Mouse (Mus musculus) MEL (cell line): ENCODE data around the gene Poln.

ENCODE experiments used
- CHD2 ChIP-seq: IDR thresholded peaks from 2 replicates; pipeline ENCODE4 v1.6.1; 2011; ENCODE audit warnings: low read length, improper control_type of control experiment
- CTCF ChIP-seq, 3 experiments: IDR thresholded peaks in 2 of 3; conservative IDR thresholded peaks in 1 of 3; 2 replicates each; pipeline ENCODE4 v1.5.1; 2011 to 2012; ENCODE audit warnings: low read length in 3 of 3, low read depth in 2 of 3, mild to moderate bottlenecking in 2 of 3, improper control_type of control experiment in 1 of 3, inconsistent platforms in 1 of 3, mixed read lengths in 1 of 3, moderate library complexity in 1 of 3; ENCODE audit not compliant: control insufficient read depth in 1 of 3, insufficient read depth in 1 of 3, poor library complexity in 1 of 3, severe bottlenecking in 1 of 3
- EP300 ChIP-seq, 2 experiments: IDR thresholded peaks; 2 replicates each; pipeline ENCODE4 v1.6.1; 2011; ENCODE audit warnings: improper control_type of control experiment in 2 of 2, low read length in 2 of 2, low read depth in 1 of 2, mild to moderate bottlenecking in 1 of 2
- HCFC1 ChIP-seq: IDR thresholded peaks from 2 replicates; pipeline ENCODE4 v1.6.1; 2012; ENCODE audit warnings: low read depth, mild to moderate bottlenecking, inconsistent platforms, low read length, improper control_type of control experiment, moderate library complexity
- KAT2A ChIP-seq: conservative IDR thresholded peaks from 2 replicates; pipeline ENCODE4 v1.6.1; 2012; ENCODE audit warnings: low read depth, low read length, improper control_type of control experiment, inconsistent platforms
- NRF1 ChIP-seq: IDR thresholded peaks from 2 replicates; pipeline ENCODE4 v1.6.1; 2014; ENCODE audit warnings: low read depth, mild to moderate bottlenecking, inconsistent platforms, low read length, improper control_type of control experiment, moderate library complexity; ENCODE audit not compliant: poor library complexity, insufficient read depth, severe bottlenecking
- POLR2A ChIP-seq, 2 experiments: IDR thresholded peaks; 2 replicates each; pipeline ENCODE4 v1.6.1; 2011 to 2012; ENCODE audit warnings: low read length in 2 of 2, mild to moderate bottlenecking in 2 of 2, control low read depth in 1 of 2, improper control_type of control experiment in 1 of 2, low read depth in 1 of 2, moderate library complexity in 1 of 2; ENCODE audit not compliant: control insufficient read depth in 1 of 2, insufficient read depth in 1 of 2, poor library complexity in 1 of 2
- POLR2AphosphoS5 ChIP-seq: IDR thresholded peaks from 2 replicates; pipeline ENCODE4 v1.6.1; 2012; ENCODE audit warnings: low read depth, borderline replicate concordance, mild to moderate bottlenecking, inconsistent platforms, low read length, moderate library complexity, mixed read lengths
- SMC3 ChIP-seq: IDR thresholded peaks from 2 replicates; pipeline ENCODE4 v1.6.1; 2011; ENCODE audit warnings: low read depth, low read length, improper control_type of control experiment
- TAL1 ChIP-seq: IDR thresholded peaks from 2 replicates; pipeline ENCODE4 v1.6.1; 2012; ENCODE audit warnings: mild to moderate bottlenecking, inconsistent platforms, low read length, moderate library complexity, mixed read lengths
- ZMIZ1 ChIP-seq: IDR thresholded peaks from 2 replicates; pipeline ENCODE4 v1.6.1; 2012; ENCODE audit warnings: low read depth, mild to moderate bottlenecking, inconsistent platforms, low read length, improper control_type of control experiment, moderate library complexity
- ZNF384 ChIP-seq: IDR thresholded peaks from 2 replicates; pipeline ENCODE4 v1.6.1; 2012; ENCODE audit warnings: low read depth, mild to moderate bottlenecking, inconsistent platforms, low read length, improper control_type of control experiment

GRCm38 (mm10) chr5:34168950-34169891, at the start of gene Poln, which contains the start of gene Haus3:
- TF ChIP-seq ZMIZ1 (peak; percentile 95), POLR2A (IDR thresholded peaks at IDR 0.05; ENCODE audit: control insufficient read depth in 1 of 2, insufficient read depth in 1 of 2, low read depth in 1 of 2, low read length in 2 of 2, poor library complexity in 1 of 2) (peak; percentile 87 to 97), SMC3 (no peak), CTCF (IDR thresholded peaks at IDR 0.05 in 2 of 3, conservative IDR thresholded peaks at IDR 0.05 in 1 of 3; ENCODE audit: control insufficient read depth in 1 of 3, insufficient read depth in 1 of 3, low read depth in 2 of 3, low read length in 3 of 3, poor library complexity in 1 of 3, severe bottlenecking in 1 of 3) (no peak), POLR2AphosphoS5 (no peak), KAT2A (peak; percentile 3; the same call in 1 of the 2 replicates), EP300 (IDR thresholded peaks at IDR 0.05; ENCODE audit: low read depth in 1 of 2, low read length in 2 of 2) (peak; percentile 37 to 72; a peak in 3 of 4 replicates), CHD2 (peak; percentile 21; the same call in 1 of the 2 replicates), TAL1 (no peak), NRF1 (peak; percentile 90), ZNF384 (peak; percentile 31; the same call in 1 of the 2 replicates), HCFC1 (peak; percentile 84)
